Mouse (Mus musculus): ENCODE results near the gene Ip6k2. TPM values are rescaled to one million over a fixed set of nuclear protein-coding genes. Genes with fewer than 3 reads are reported as not detected.

The Ip6k2 gene
- polyA plus RNA-seq, 2 experiments: 119 to 265 TPM

DNA sequence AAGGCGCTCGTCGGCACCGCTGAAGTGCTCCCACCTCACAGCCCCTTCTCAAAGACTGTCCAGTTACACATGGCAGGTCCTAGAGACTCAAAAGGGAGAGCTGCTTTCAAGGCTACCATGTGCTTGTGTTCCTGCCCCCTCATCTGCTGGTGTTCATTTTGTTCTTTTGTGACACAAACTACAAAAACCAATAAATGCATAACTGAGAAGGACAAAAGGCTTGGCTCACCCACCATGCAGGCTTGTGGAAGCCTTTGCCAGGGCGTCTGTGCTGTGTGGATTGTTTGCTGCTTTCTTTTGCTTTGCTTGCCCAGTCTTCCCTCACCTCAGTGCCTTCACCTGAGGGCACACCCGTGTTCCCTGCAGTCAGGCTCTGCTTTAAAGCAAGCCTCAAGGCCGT lies 13.9 kb downstream of the Ip6k2 start:
- H3K4me1 ChIP-seq (ENCODE audit: control insufficient read depth, insufficient read depth, low read length): peaks cover 22% of the 10 kb centered on the region
- H3K27ac ChIP-seq (replicated peaks; ENCODE audit: low read depth, low read length): no peak overlapping the region
- DNase-seq (ENCODE audit: low spot score) (no peak), ATAC-seq (ENCODE audit: low FRiP score, low read depth) (no peak)
- WGBS: 97% methylated on average over 7 of the region's 7 CpGs
- peaks cover 63% of the 10 kb centered on the region for H3K36me3 ChIP-seq (ENCODE audit: control insufficient read depth, insufficient read depth, low read length)
- no peak overlapping the region for H3K4me3 ChIP-seq (replicated peaks; ENCODE audit: low read length)
- H3K9me3 ChIP-seq (ENCODE audit: control insufficient read depth, low read length): no peaks in the 10 kb centered on the region
- no peaks in the 10 kb centered on the region for H3K27me3 ChIP-seq (ENCODE audit: control insufficient read depth, insufficient read depth, low read length)
- H3K4me2 ChIP-seq (replicated peaks; ENCODE audit: low read depth, low read length, severe bottlenecking): no peak overlapping the region
- no peak for TF ChIP-seq POLR2A (IDR thresholded peaks at IDR 0.05; ENCODE audit: borderline replicate concordance, extremely low read depth, insufficient read depth, insufficient read length)
- no peak overlapping the region for H3K9ac ChIP-seq (ENCODE audit: low read depth, low read length, severe bottlenecking)

DNA sequence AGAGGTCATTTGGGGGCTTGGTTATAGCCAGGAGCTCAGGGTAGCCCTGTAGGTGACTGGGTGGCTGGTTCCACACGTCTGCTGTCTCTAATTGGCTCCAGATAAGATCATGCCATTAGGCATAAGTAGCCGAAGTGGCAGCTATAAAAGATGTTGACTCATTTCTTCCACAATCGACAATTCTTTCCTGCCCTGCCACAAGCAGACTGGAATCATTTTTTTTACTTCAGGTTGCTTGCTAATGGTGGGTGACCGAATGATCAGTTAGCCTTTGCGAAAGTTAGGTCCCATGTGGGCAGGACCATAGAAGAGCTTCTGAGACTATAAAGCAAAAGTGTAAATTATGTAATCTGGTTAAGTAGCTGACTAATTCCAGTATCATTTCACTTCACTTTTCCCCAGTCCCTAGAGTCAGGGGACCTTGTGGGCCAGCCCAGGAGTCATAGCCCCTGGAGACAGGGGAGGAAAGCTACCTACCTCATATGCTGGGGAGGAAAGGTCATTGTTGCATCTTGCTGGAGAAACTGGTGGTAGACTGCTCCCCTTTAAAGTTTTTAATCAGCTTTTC lies 15.0 kb downstream of the Ip6k2 start:
- peaks cover 13% of the 10 kb centered on the region; the same call in 1 of the 2 replicates for H3K4me1 ChIP-seq (ENCODE audit: control insufficient read depth, insufficient read depth, low read length)
- ATAC-seq (ENCODE audit: low FRiP score, low read depth): no peak
- H3K27ac ChIP-seq (replicated peaks; ENCODE audit: low read depth, low read length): no peak overlapping the region
- no peaks in the 10 kb centered on the region for H3K9me3 ChIP-seq (ENCODE audit: control insufficient read depth, low read length)
- no peak overlapping the region for H3K4me2 ChIP-seq (replicated peaks; ENCODE audit: low read depth, low read length, severe bottlenecking)
- no peak for DNase-seq (ENCODE audit: low spot score)
- H3K9ac ChIP-seq (ENCODE audit: low read depth, low read length, severe bottlenecking): no peak overlapping the region
- no peak overlapping the region for H3K4me3 ChIP-seq (replicated peaks; ENCODE audit: low read length)
- peaks cover 74% of the 10 kb centered on the region for H3K36me3 ChIP-seq (ENCODE audit: control insufficient read depth, insufficient read depth, low read length)
- no peaks in the 10 kb centered on the region for H3K27me3 ChIP-seq (ENCODE audit: control insufficient read depth, insufficient read depth, low read length)
- TF ChIP-seq POLR2A (IDR thresholded peaks at IDR 0.05; ENCODE audit: borderline replicate concordance, extremely low read depth, insufficient read depth, insufficient read length): no peak
- 62% methylated on average over 5 of the region's 5 CpGs for WGBS

GRCm38 (mm10) chr9:108799564-108799963 lies 16.0 kb downstream of the Ip6k2 start:
- no peak overlapping the region for H3K9ac ChIP-seq (ENCODE audit: low read depth, low read length, severe bottlenecking)
- no peaks in the 10 kb centered on the region for H3K9me3 ChIP-seq (ENCODE audit: control insufficient read depth, low read length)
- ATAC-seq (ENCODE audit: low FRiP score, low read depth): no peak
- no peak for TF ChIP-seq POLR2A (IDR thresholded peaks at IDR 0.05; ENCODE audit: borderline replicate concordance, extremely low read depth, insufficient read depth, insufficient read length)
- H3K4me1 ChIP-seq (ENCODE audit: control insufficient read depth, insufficient read depth, low read length): peaks cover 5% of the 10 kb centered on the region; the same call in 1 of the 2 replicates
- no peak overlapping the region for H3K4me3 ChIP-seq (replicated peaks; ENCODE audit: low read length)
- peaks cover 84% of the 10 kb centered on the region for H3K36me3 ChIP-seq (ENCODE audit: control insufficient read depth, insufficient read depth, low read length)
- WGBS: 83% methylated on average over 3 of the region's 3 CpGs
- no peak for DNase-seq (ENCODE audit: low spot score)
- H3K4me2 ChIP-seq (replicated peaks; ENCODE audit: low read depth, low read length, severe bottlenecking): no peak overlapping the region
- H3K27ac ChIP-seq (replicated peaks; ENCODE audit: low read depth, low read length): no peak overlapping the region
- no peaks in the 10 kb centered on the region for H3K27me3 ChIP-seq (ENCODE audit: control insufficient read depth, insufficient read depth, low read length)

- Histone ChIP-seq H3K4me3 (replicated peaks; ENCODE audit: low read length) (no peak overlapping the region), H3K36me3 (ENCODE audit: control insufficient read depth, insufficient read depth, low read length) (peaks cover 70% of the 10 kb centered on the region), H3K4me1 (ENCODE audit: control insufficient read depth, insufficient read depth, low read length) (no peaks in the 10 kb centered on the region; the same call in 1 of the 2 replicates), H3K27me3 (ENCODE audit: control insufficient read depth, insufficient read depth, low read length) (no peaks in the 10 kb centered on the region), H3K9me3 (ENCODE audit: control insufficient read depth, low read length) (no peaks in the 10 kb centered on the region), H3K4me2 (replicated peaks; ENCODE audit: low read depth, low read length, severe bottlenecking) (no peak overlapping the region), H3K27ac (replicated peaks; ENCODE audit: low read depth, low read length) (no peak overlapping the region), H3K9ac (ENCODE audit: low read depth, low read length, severe bottlenecking) (no peak overlapping the region)
- ATAC-seq (ENCODE audit: low FRiP score, low read depth) (no peak), DNase-seq (ENCODE audit: low spot score) (no peak)
- 89% methylated on average over 8 of the region's 8 CpGs for WGBS
- no peak for TF ChIP-seq POLR2A (IDR thresholded peaks at IDR 0.05; ENCODE audit: borderline replicate concordance, extremely low read depth, insufficient read depth, insufficient read length)
Measured at GRCm38 (mm10) chr9:108805768-108806167, 22.2 kb downstream of the Ip6k2 start.

DNA sequence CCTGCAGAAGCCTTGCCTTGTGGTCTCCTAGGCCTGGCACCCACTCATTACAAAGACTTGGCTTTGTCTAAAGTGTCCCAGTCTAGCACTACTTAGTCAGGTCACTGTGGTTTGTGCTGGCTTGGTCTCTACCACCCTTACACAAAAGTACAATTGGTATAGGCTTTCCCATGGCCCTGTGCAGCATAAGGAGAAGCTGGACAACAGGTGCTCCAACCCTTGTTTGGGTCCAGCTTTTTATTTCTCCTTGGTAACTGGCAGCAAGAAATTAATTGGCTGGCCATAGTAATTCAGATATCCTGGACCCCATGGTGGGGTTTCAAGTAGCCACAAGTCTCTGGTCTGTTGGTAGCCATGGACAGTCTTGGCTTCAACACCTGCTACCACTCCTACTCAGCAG lies 22.8 kb downstream of the Ip6k2 start:
- H3K27ac ChIP-seq (replicated peaks; ENCODE audit: low read depth, low read length): no peak overlapping the region
- DNase-seq (ENCODE audit: low spot score) (no peak), ATAC-seq (ENCODE audit: low FRiP score, low read depth) (no peak)
- no peaks in the 10 kb centered on the region; the same call in 1 of the 2 replicates for H3K4me1 ChIP-seq (ENCODE audit: control insufficient read depth, insufficient read depth, low read length)
- H3K27me3 ChIP-seq (ENCODE audit: control insufficient read depth, insufficient read depth, low read length): no peaks in the 10 kb centered on the region
- H3K36me3 ChIP-seq (ENCODE audit: control insufficient read depth, insufficient read depth, low read length): peaks cover 70% of the 10 kb centered on the region
- no peak overlapping the region for H3K4me2 ChIP-seq (replicated peaks; ENCODE audit: low read depth, low read length, severe bottlenecking)
- no peak overlapping the region for H3K9ac ChIP-seq (ENCODE audit: low read depth, low read length, severe bottlenecking)
- no peak for TF ChIP-seq POLR2A (IDR thresholded peaks at IDR 0.05; ENCODE audit: borderline replicate concordance, extremely low read depth, insufficient read depth, insufficient read length)
- H3K4me3 ChIP-seq (replicated peaks; ENCODE audit: low read length): no peak overlapping the region
- no peaks in the 10 kb centered on the region for H3K9me3 ChIP-seq (ENCODE audit: control insufficient read depth, low read length)
